Mouse (Mus musculus): ENCODE results near the gene Gxylt2. TPM values are rescaled to one million over a fixed set of nuclear protein-coding genes. Genes with fewer than 3 reads are reported as not detected.

Gxylt2 gene
- total and polyA plus RNA-seq, 3 experiments: 0.03 TPM; not detected in 2

DNA sequence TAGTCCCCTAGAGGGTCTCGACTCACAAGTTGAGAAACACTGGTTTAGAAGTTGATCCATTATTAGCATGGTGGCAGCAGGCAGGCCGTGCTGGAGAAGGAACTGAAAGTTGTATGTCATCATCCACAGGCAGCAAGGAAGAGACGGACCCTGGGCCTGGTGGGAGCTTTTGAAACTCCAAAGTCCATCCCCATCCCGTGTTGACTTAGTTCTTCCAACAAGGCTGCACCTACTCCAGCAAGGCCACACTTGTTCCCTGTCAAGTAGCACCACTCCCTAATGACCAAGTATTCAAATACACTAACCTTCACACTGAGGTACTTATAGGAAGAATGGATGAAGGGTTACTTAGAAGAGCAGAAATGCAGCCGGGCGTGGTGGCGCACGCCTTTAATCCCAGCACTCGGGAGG is 146.1 kb downstream of the Gxylt2 start:
- Histone ChIP-seq H3K36me3 (replicated peaks in 1 of 2; ENCODE audit: control insufficient read depth in 1 of 2, insufficient read depth in 1 of 2, low read length in 1 of 2) (peaks cover 29 to 71% of the 10 kb centered on the region in 2 experiments), H3K27ac (ENCODE audit: insufficient read depth, low read depth) (peak overlapping the region; percentile 84), H3K9me3 (replicated peaks; ENCODE audit: low read length) (no peaks in the 10 kb centered on the region), H3K27me3 (replicated peaks) (no peaks in the 10 kb centered on the region), H3K4me3 (replicated peaks in 1 of 3; ENCODE audit: low read depth in 2 of 3, low read length in 2 of 3, poor library complexity in 1 of 3) (no peak overlapping the region), H3K4me1 (ENCODE audit: control insufficient read depth in 1 of 2, insufficient read depth in 2 of 2) (peaks cover 13 to 62% of the 10 kb centered on the region in 2 experiments), H3K79me2 (replicated peaks; ENCODE audit: control insufficient read depth, extremely low read depth, insufficient read depth, poor library complexity, severe bottlenecking) (peaks cover 81% of the 10 kb centered on the region), H3K4me2 (ENCODE audit: insufficient read depth, low read depth, poor library complexity, severe bottlenecking) (peak overlapping the region; percentile 69), H3K9ac (ENCODE audit: insufficient read depth, low read depth) (peak overlapping the region; percentile 51; the same call in 1 of the 2 replicates)
- peak; percentile 62 for DNase-seq (ENCODE audit: extremely low read depth)
- in situ Hi-C loops (cut with MboI; ENCODE audit: low pct_ligation_motif_present, low pct_unique_long_range_greater_than_20kb, low sequenced_read_pairs): no loop called here
- dilution Hi-C loops (cut with MboI; ENCODE audit: extremely low pct_ligation_motif_present, extremely low pct_unique_long_range_greater_than_20kb, low sequenced_read_pairs): no loop called here
- TF ChIP-seq RAD21 (IDR thresholded peaks at IDR 0.05; ENCODE audit: low read depth, low read length) (no peak), EP300 (IDR thresholded peaks at IDR 0.05; ENCODE audit: low read length) (peak; percentile 86), NRF1 (IDR thresholded peaks at IDR 0.05; ENCODE audit: low read depth, low read length) (no peak), CHD2 (IDR thresholded peaks at IDR 0.05; ENCODE audit: low read length) (no peak), KAT2A (IDR thresholded peaks at IDR 0.05; ENCODE audit: insufficient replicate concordance, low read length) (no peak), HCFC1 (IDR thresholded peaks at IDR 0.05; ENCODE audit: low read depth, low read length) (no peak), RCOR1 (conservative IDR thresholded peaks at IDR 0.05; ENCODE audit: low read depth, low read length) (no peak), CHD1 (IDR thresholded peaks at IDR 0.05; ENCODE audit: low read depth, low read length) (no peak), MAFK (IDR thresholded peaks at IDR 0.05; ENCODE audit: insufficient replicate concordance, low read length) (no peak), ETS1 (conservative IDR thresholded peaks at IDR 0.05; ENCODE audit: low read depth, low read length) (peak; percentile 62), GABPA (IDR thresholded peaks at IDR 0.05; ENCODE audit: insufficient replicate concordance, low read depth, low read length) (no peak), IRF4 (IDR thresholded peaks at IDR 0.05; ENCODE audit: low read depth, low read length) (peak; percentile 97), TCF12 (IDR thresholded peaks at IDR 0.05; ENCODE audit: low read depth, low read length) (no peak), PAX5 (IDR thresholded peaks at IDR 0.05; ENCODE audit: low read length) (no peak), ZMIZ1 (IDR thresholded peaks at IDR 0.05; ENCODE audit: low read depth, low read length) (no peak), SIN3A (IDR thresholded peaks at IDR 0.05; ENCODE audit: low read length) (peak; percentile 40; the same call in 1 of the 2 replicates), USF2 (conservative IDR thresholded peaks at IDR 0.05; ENCODE audit: low read depth, low read length) (no peak), MAZ (IDR thresholded peaks at IDR 0.05; ENCODE audit: low read depth, low read length) (no peak), USF1 (IDR thresholded peaks at IDR 0.05; ENCODE audit: low read depth, low read length) (no peak), ZC3H11A (IDR thresholded peaks at IDR 0.05; ENCODE audit: low read depth, low read length) (no peak), MXI1 (IDR thresholded peaks at IDR 0.05; ENCODE audit: low read depth, low read length) (no peak), SMC3 (IDR thresholded peaks at IDR 0.05; ENCODE audit: low read depth, low read length) (no peak; the same call in 1 of the 2 replicates), MAX (IDR thresholded peaks at IDR 0.05; ENCODE audit: low read length) (no peak), UBTF (IDR thresholded peaks at IDR 0.05; ENCODE audit: low read depth, low read length) (no peak), POLR2A (IDR thresholded peaks at IDR 0.05; ENCODE audit: low read depth, low read length) (no peak), NELFE (IDR thresholded peaks at IDR 0.05; ENCODE audit: low read depth, low read length) (no peak), MEF2A (IDR thresholded peaks at IDR 0.05; ENCODE audit: borderline replicate concordance, low read depth, low read length) (peak; percentile 86), CTCF (conservative IDR thresholded peaks at IDR 0.05 in 1 of 2, IDR thresholded peaks at IDR 0.05 in 1 of 2; ENCODE audit: low read depth in 2 of 2, low read length in 2 of 2) (no peak), ZKSCAN1 (IDR thresholded peaks at IDR 0.05; ENCODE audit: borderline replicate concordance, low read depth, low read length) (no peak), TBP (conservative IDR thresholded peaks at IDR 0.05; ENCODE audit: low read depth, low read length) (no peak), ZNF384 (IDR thresholded peaks at IDR 0.05; ENCODE audit: low read depth, low read length) (no peak), JUND (conservative IDR thresholded peaks at IDR 0.05; ENCODE audit: low read depth, low read length) (peak; percentile 23; the same call in 1 of the 2 replicates), ELF1 (IDR thresholded peaks at IDR 0.05; ENCODE audit: low read depth, low read length) (no peak; the same call in 1 of the 2 replicates), BHLHE40 (IDR thresholded peaks at IDR 0.05; ENCODE audit: low read depth, low read length) (peak; percentile 73), E2F4 (IDR thresholded peaks at IDR 0.05; ENCODE audit: insufficient replicate concordance, low read depth, low read length) (no peak), POLR2AphosphoS2 (IDR thresholded peaks at IDR 0.05; ENCODE audit: low read depth, low read length) (no peak), JUN (IDR thresholded peaks at IDR 0.05; ENCODE audit: insufficient read depth, low read depth, low read length) (peak; percentile 67), MYC (IDR thresholded peaks at IDR 0.05; ENCODE audit: low read depth, low read length) (0 out of 2 replicates have a peak, but pooled peaks have one; percentile 38)

Data from CH12.LX (cell line).